Mouse (Mus musculus): Measurements from ENCODE around the gene Tmem132d.
"Not testable (repeated sequence)": the region's sequence is repeated elsewhere in the genome, so short reads cannot be mapped to it uniquely, and the experiment has no call there.

The Tmem132d gene

DNA sequence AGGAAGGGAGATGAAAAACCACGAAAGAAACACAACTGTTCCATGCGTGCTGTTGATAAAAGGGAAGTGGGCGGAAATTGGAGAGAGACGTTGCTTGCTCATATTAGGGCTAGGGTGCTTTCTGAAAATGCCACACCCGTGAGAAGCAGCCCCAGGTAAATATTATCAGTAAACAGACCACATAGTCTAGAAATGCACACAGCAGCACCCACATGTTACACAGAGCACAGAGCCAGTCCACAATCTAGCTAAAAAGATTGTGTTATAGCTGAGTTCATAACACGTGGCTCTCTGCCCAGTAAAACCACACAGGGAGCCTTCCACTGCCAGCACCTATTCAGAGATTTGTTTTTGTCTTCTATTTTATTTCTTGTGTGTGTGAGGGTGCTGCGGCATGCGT lies 617.6 kb downstream of the Tmem132d start:
- DNase-seq (ENCODE audit: extremely low spot score, low read depth, low spot score) = no peak

DNA sequence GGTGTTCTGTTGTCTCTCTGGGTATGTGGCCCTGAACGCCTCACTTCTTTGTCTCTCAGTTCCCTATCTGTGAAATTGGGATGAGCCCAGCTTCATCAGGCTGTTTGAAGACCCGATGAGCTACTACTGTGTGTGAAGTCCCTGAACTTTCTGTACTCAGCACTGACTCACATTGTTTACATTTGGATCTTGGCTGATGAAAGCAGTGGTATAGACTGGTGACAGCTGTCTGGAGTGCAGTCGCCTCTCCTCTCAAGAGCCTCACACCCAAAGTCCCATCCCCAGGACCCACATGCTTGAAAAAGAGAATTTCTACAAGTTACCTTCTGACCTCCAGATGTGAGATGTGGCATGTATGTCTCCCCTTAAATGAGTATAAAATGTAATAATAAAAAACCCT lies 625.5 kb downstream of the Tmem132d start:
- DNase-seq (ENCODE audit: extremely low spot score, low read depth, low spot score) = no peak

- DNase-seq (ENCODE audit: extremely low spot score, low read depth, low spot score) = no peak
Observed at GRCm38 (mm10) chr5:127806850-127807249, 626.0 kb downstream of the Tmem132d start.

DNA sequence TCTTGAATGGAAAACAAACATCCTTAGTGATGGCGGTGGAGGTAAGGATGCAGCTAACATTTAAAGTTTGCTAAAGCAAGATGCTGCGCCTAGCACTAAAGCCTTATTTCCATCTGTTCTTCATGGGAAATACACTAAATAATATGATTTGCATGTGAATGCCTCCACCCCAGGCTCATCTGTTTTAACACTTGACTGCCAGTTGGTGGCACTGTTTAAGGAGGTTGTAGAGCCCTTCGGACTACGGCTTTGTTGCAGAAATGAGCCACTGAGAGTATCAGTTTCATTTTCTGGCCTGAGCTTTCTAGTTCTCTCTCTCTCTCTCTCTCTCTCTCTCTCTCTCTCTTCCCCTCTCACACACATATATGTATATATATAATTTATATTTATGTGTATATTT lies 632.0 kb downstream of the Tmem132d start:
- DNase-seq (ENCODE audit: extremely low spot score, low read depth, low spot score) = no peak

- no peak for DNase-seq (ENCODE audit: extremely low spot score, low read depth, low spot score)
Observed at GRCm38 (mm10) chr5:127781221-127781620, 651.7 kb downstream of the Tmem132d start.

DNA sequence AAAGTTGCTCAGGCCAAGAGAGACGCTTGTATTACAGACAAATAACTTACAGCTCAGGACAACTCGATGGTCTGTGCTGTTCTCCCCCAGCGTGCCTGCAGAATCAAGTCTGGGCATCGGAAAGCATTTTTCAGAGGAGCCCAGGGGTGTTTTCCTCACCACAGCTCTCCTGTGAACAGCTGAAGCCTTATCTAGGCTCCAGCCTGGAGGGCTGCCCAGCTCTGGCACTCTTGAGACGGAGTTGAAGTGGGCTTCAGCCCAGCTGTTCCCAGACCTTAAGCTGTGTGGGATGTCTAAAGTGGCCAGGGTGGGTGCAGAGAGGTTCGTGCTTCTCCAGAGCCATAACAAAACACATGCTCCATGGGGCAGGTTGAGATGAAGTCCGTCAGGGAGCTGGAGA lies 657.1 kb downstream of the Tmem132d start:
- no peak for DNase-seq (ENCODE audit: extremely low spot score, low read depth, low spot score)

DNA sequence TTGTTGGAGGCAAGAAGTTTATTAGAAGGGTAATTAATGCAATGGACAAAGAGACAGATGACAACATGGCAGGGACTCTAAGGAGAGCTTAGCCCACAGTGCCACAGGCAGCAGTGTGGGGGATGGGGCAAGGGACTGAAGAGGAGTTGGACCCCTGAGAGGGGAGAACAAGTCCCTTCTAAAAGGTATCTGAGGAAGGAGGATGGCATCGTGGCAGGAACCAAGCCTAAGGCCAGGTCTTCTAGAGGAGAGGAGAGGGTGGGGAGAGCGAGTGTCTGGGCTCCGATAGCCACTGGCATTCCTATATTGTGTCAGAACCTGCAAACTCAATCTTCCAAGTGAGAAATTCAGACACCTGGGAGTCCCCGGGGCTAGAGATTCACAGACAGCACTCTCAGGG lies 674.3 kb downstream of the Tmem132d start:
- no peak for DNase-seq (ENCODE audit: extremely low spot score, low read depth, low spot score)

DNA sequence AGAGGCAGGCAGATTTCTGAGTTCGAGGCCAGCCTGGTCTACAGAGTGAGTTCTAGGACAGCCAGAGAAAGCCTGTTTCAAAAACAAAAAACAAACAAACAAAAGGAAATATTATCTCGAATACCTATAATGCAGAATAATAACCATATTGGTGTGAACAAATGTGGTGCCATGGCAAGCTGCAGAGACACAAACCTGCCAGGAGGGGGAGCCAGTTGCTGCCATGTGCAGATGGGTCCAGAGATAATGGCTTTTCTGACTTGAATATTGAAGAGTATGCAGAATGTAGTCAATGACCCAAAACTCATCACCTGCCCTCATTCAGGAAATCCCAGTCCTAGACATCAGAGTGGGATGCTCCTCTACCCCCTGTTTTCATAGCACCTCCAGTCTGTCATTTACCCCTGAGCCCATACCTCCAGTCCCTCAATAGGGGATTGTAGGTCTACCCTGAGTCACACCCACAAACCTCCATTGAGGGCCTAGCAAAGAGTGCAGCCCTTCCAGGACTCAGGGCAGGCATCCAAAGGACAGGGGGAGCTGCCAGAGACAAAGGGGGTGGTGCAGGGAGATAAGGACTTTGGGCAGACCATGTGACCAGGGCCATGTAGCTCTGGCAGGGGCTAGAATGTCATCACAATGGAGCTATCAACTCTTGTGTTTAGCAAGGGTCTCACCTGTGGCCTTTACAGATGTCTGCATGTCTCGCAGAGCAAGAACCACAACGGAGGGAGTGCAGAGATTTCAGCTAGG lies 676.0 kb downstream of the Tmem132d start:
- no peak for DNase-seq (ENCODE audit: extremely low spot score, low read depth, low spot score)

GRCm38 (mm10) chr5:127756011-127756410 lies 676.9 kb downstream of the Tmem132d start:
- DNase-seq (ENCODE audit: extremely low spot score, low read depth, low spot score) = no peak

DNA sequence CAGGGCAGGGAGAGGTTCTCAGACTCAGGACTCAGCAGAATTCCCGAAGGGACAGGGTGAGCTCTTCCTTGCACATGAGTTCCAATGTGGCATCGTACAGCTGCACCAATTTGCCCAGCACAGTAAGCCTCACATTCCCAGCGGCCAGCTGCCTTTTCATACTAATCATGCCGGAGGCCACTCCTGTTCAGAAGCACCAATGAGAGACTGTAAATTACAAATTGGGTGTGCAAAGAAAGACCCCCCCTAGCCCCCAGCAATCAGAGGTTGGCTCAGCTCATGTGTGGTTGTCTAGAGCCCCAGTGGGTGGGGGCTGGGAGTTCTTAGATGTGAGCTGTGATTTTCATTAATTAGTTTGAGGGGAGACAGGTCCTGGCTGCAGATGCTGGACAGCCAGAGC lies 677.3 kb downstream of the Tmem132d start:
- no peak for DNase-seq (ENCODE audit: extremely low spot score, low read depth, low spot score)

DNA sequence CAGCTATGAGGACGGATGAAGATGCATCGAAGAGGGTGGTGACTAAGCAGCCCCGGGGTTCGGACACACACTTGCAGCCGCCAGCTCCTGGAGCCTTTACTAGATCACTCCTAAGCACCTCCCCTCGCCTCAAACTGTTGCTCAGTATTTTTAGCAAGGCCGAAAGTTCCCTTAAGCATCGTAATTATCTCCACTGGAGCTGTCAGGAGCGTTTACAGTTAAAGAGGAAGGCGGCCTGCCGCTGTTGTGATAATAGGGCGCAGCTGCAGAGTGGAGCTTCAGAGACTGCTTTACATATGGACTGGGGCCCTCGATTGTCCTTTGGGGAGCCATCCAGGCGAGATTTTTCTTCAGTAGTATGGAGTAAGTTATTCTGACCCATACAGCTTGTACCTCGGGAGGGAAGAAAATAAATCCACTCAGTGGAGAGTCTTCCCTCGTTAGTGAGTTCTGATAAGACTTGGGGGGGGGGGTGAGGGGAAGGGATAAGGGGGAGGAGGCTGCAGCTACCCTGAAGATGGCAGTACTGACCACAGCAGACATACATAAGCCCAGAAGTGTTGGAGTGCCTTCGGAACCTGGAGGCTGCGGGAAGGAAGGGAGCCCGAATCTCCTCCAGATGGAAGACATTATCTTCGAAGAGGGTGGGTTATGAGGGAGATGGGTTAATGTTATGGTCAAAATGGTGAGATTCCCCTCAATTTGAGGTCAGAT lies 681.5 kb downstream of the Tmem132d start:
- no peak for DNase-seq (ENCODE audit: extremely low spot score, low read depth, low spot score)

- not testable (repeated sequence) for DNase-seq (ENCODE audit: extremely low spot score, low read depth, low spot score)
Observed at GRCm38 (mm10) chr5:127749540-127749939, 683.3 kb downstream of the Tmem132d start.

DNA sequence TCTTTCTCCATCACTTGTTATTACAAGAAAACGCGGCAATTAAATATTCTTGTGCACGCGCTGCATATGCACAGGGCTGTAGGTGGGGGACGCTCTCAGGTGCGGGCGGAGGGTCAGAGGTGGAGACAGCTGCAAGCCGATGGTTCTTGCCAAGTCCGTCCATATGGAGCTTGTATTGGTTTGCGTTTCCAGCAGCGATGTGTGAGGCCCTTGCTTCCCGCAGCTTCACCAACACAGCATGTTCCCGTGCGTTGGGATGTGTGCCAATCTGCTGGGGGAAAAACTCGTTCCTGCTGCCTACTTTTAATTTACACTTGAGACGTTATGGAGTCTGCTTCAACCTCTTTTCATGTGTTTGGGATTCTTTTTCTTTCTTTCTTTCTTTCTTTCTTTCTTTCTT lies 691.5 kb downstream of the Tmem132d start:
- DNase-seq (ENCODE audit: extremely low spot score, low read depth, low spot score) = no peak

Data from hindlimb bud, embryonic 11.5 days (tissue).